Mouse (Mus musculus) neutrophil, adult 83 days (primary cell): ENCODE results near the gene C5ar2. TPM values are rescaled to one million over a fixed set of nuclear protein-coding genes. Genes with fewer than 3 reads are reported as not detected.

ENCODE experiments used
- total RNA-seq, 2 experiments: library from RNA; stranded (reverse); gene quantifications; one replicate each; pipeline ENCODE4 v1.2.4; 2023

Gene C5ar2
- total RNA-seq: 10 to 100 TPM; 24.0 to 25.0 TPM

DNA sequence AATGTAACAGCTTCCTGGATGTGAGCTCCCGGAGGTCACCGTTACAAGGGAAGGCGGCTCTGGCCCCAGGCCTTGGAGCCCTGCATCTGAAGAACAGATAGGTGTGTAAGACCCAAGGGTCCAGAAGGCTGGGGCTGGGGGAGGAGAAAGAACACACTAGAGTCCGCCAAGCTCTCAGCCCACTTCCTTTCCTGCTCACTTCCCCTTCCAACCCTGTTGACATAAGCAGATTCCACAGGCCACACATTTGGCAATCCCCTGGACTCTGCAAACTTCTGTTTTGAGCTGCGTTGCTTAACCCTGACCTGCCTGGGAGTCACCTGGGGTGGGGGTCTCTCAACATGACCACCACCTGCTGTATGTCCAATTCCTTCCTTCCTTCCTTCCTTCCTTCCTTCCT lies at the start of gene C5ar2:
Gene C5ar2, minus strand, starts transcription at position 88 of the 400 bp plus-strand sequence.

DNA sequence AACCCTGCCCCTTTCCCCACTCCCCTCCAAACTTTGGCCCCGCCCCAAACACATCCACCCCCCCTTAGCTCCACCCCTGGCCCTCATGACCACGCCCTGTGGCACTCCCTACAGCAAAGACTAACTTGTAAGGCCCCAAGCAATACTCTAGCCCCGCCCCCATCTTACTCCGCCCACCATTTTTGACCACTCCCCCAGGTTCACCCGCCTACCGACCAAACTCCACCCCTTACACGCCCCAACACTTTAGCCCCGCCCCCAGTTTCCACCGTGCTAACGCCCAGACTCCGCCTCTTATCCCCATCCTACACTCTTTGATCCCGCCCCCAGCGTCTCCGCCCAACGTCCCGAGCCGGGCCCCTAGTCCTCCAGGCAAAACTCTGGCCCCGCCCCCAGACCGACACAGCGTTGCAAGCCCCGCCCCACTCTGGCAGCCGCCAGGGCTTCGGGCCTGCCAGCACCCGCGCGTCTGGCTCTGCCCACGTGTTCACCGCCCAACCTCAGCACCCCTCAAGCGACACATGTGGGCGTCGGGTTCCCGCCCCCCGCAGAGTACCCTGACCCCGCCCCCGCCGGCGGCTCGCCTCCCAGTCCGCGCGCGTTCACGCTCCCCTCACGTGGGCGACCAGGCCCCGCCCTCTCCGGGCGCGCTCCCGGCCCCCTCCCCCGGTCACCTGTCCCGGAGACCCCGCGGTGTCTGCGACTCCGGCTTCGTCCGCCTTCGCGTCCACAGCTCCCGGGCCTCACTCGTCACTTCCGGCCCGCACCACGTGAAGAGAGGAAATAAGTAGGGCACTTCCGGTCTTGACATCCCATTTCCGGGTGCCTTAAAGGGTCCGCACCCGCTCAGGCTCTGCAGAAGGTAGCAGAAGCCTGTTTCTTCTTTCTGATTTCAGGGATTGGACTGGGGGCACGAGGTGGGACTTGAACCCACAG lies 42.3 kb upstream of the C5ar2 start, which contains the start of gene Ccdc9:
Gene Ccdc9, minus strand, starts transcription at position 770 of the 936 bp plus-strand sequence.

DNA sequence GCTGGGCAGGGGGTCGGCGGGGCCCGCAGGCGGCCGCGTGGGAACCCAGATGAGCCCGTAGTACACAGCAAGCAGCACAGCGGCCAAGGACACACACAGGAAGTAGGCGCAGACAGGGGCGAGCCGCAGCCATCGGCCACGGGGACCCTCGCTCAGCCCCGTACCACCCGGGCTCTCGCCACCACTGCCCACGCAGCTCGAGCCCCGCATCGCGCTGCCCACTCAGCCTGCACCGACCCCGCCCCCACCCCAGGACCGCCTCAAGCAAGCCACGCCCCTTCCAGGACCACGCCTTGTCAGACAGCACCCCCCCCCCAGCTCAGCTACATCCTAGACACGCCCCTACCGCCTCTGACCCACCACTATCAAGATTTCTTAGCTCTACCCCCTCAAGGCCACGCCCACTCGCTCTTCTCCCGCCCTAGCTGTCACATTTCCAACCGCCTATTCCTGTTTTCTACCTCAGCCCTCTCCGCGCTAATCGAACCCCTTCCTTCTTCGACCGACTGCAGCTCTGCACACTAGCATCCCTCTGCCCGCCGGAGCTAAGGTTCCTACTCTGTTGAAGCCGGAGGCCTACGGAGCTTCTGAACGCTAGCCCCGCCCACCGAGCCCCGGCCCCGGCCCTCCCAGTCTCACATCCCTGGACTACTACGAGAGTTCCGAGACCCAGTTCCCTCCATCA lies 29.3 kb upstream of the C5ar2 start, which contains the start of gene Inafm1:
Gene Inafm1, minus strand, starts transcription at position 537 of the 685 bp plus-strand sequence.

DNA sequence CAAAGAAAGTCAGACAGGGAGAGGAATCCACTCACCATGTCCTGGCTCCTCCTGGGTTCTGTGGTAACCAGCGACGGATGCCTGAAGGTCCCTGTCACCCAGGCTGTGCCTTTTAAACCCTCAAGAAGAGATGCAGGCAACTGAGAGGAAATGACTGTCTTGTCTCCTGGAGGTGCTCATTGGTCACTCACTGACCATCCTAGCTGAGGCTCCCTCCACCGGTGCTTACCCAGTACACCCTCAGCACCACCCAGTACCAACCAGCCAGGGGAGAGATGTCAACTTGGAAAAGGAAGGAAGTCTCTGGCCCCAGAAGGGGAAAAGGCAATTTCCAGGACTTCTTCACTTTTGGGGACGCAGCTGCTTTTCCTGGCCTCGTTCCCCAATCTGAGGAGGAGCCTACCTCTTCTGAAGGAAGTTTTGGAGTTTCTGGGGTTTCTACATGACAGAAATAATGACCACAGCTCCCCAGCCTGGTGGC lies 15.2 kb upstream of the C5ar2 start, which contains the start of gene C5ar1:
Gene C5ar1, minus strand, starts transcription at position 431 of the 481 bp plus-strand sequence.

DNA sequence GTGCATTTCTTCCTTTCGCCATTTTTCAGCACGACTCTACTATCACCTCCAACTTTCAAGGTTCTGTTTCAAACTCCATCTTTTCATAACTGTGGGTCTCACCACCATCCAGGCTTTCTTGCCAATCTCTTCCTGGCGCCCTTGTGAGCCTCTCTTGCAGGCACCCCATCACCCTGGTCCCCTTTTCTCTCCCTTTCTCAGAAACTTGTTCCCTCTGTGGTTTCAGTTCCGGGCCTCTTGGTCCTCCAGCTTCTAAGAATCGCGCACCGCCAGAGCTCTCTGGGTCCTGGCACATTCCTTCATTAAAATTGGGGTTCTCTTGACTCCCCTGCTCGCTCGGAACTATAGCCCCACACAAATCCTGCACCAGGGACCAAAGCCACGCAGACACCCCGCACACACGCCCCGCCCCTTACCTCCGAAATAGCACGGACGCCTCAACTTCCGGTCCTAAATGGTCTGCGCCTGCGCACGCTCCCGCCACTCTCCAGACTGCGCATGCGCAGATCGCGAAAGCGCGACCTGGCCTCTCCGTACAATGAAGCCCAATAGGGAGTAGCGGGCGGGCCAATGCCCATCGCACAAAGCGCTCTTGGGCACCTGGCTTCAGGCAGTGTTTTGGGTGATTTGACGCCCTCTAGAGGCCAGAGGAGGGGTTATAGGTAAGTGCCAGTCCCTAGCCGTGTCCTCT lies 22.2 kb downstream of the C5ar2 start, which contains the start of gene Dhx34:
Gene Dhx34, minus strand, starts transcription at position 456 of the 691 bp plus-strand sequence.

Other genes starting within 250 kb of the C5ar2 start
- 10 to 100 TPM; 24.9 to 29.6 TPM for gene Bicra, start 196.2 kb downstream of the C5ar2 start, total RNA-seq
- under 1 TPM; 0.28 to 0.40 TPM for gene Zfp541, start 182.3 kb downstream of the C5ar2 start, total RNA-seq
- gene Napa, start 145.7 kb downstream of the C5ar2 start, total RNA-seq: 100 to 1,000 TPM; 121 to 141 TPM
- gene Kptn, start 124.3 kb downstream of the C5ar2 start, total RNA-seq: 10 to 100 TPM; 15.0 to 19.8 TPM
- gene Slc8a2, start 114.3 kb downstream of the C5ar2 start, total RNA-seq: not detected
- under 1 TPM in 1 of 2 experiments, not detected in 1; 0.31 TPM for gene Meis3, start 69.1 kb downstream of the C5ar2 start, total RNA-seq
- 10 to 100 TPM; 21.4 to 24.2 TPM for gene Dhx34, start 22.1 kb downstream of the C5ar2 start, total RNA-seq
- 100 to 1,000 TPM; 318 to 350 TPM for gene C5ar1, start 15.4 kb upstream of the C5ar2 start, total RNA-seq
- gene Inafm1, start 29.5 kb upstream of the C5ar2 start, total RNA-seq: 10 to 100 TPM; 11.0 to 12.4 TPM
- 100 to 1,000 TPM; 134 to 171 TPM for gene Ccdc9, start 42.6 kb upstream of the C5ar2 start, total RNA-seq
- 10 to 100 TPM; 24.8 to 27.5 TPM for gene Bbc3, start 64.2 kb upstream of the C5ar2 start, total RNA-seq
- gene Sae1, start 143.7 kb upstream of the C5ar2 start, total RNA-seq: 10 to 100 TPM; 56.1 to 57.2 TPM
- gene Zc3h4, start 156.8 kb upstream of the C5ar2 start, total RNA-seq: 10 to 100 TPM; 58.3 to 67.7 TPM
- gene Tmem160, start 208.6 kb upstream of the C5ar2 start, total RNA-seq: 10 to 100 TPM; 22.0 to 30.5 TPM
- not detected for gene Npas1, start 233.6 kb upstream of the C5ar2 start, total RNA-seq